Mouse (Mus musculus) forebrain, embryonic 11.5 days (tissue): ENCODE data around the gene Irs1. TPM values are rescaled to one million over a fixed set of nuclear protein-coding genes. Genes with fewer than 3 reads are reported as not detected.

ENCODE experiments used
- ATAC-seq: fragments of 200-750 bp; cut with Nextera tagmentation; replicated peaks from 2 replicates; pipeline ENCODE4 v1.8.0; 2017; ENCODE audit warnings: moderate TSS enrichment; ENCODE audit not compliant: low FRiP score
- DNase-seq: peaks from one replicate; pipeline ENCODE4 v3.0.0-alpha.2; 2017; ENCODE audit warnings: low spot score
- H3K27ac ChIP-seq: fragments of 300-500 bp; sonication (generic); 2 replicates; pipeline ENCODE4 v1.5.1; 2014; ENCODE audit warnings: low read depth, low read length
- H3K27me3 ChIP-seq: fragments of 300-500 bp; sonication (generic); 2 replicates; pipeline ENCODE4 v1.6.1; 2014; ENCODE audit warnings: mild to moderate bottlenecking, low read length, mixed read lengths; ENCODE audit not compliant: control insufficient read depth, insufficient read depth
- H3K36me3 ChIP-seq: fragments of 300-500 bp; sonication (generic); 2 replicates; pipeline ENCODE4 v1.6.1; 2014; ENCODE audit warnings: mild to moderate bottlenecking, low read length, moderate library complexity, mixed read lengths; ENCODE audit not compliant: control insufficient read depth, insufficient read depth
- H3K4me1 ChIP-seq: fragments of 300-500 bp; sonication (generic); replicated peaks from 2 replicates; pipeline ENCODE4 v1.6.1; 2014; ENCODE audit warnings: low read length, mixed read lengths; ENCODE audit not compliant: control insufficient read depth, insufficient read depth
- H3K4me2 ChIP-seq: fragments of 300-500 bp; sonication (generic); 2 replicates; pipeline ENCODE4 v1.6.1; 2014; ENCODE audit warnings: low read depth, mild to moderate bottlenecking, low read length, moderate library complexity, mixed read lengths; ENCODE audit not compliant: severe bottlenecking
- H3K4me3 ChIP-seq: fragments of 300-500 bp; sonication (generic); 2 replicates; pipeline ENCODE4 v1.5.1; 2014; ENCODE audit warnings: low read depth, low read length
- H3K9ac ChIP-seq: fragments of 300-500 bp; sonication (generic); 2 replicates; pipeline ENCODE4 v1.6.1; 2014; ENCODE audit warnings: low read length
- H3K9me3 ChIP-seq: fragments of 300-500 bp; sonication (generic); 2 replicates; pipeline ENCODE4 v1.6.1; 2016; ENCODE audit warnings: low read length, mixed read lengths; ENCODE audit not compliant: control insufficient read depth
- WGBS: fragments of 180-500 bp; shearing (Covaris S2); extraction: QIAGEN DNeasy Blood & Tissue Kit; methylation state at CpG from one replicate; pipeline ENCODE4 v1.1.7; 2014; 5-methylcytosine and 5-hydroxymethylcytosine counted together
- polyA plus RNA-seq: library from polyadenylated mRNA; unstranded; fragments of >200 nt; fragmentation: Nextera tagmentation; extraction: Ambion mirVana; gene quantifications from 2 replicates; pipeline ENCODE4 v1.2.1, GENCODE M21; 2014

The Irs1 gene
- polyA plus RNA-seq, 1 experiment from 2014 or later, result 17.5 TPM

DNA sequence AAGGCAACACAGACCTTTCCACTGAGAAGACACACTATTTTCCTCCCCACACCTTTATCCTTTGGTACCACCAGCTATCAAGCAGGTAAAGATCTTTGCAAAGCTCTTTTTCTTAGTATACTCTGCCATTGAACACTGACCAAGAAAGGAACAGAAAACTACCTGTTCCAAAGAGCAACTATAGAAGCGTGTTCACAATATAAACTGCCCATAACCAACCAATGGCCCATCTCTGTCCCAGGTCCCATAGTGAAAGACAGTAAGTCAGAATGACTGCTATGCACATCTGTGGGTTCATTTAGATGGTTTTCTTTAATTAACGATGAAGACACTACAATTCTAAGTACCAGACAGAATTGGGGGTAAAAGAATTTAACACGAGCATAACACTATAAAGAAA lies 58.4 kb downstream of the Irs1 start, which contains the start of gene Gm9747:
TSS of gene Gm9747 (plus strand) at position 301 of the 400 bp plus-strand sequence.
- no peak for DNase-seq
- H3K9me3 ChIP-seq, result no peaks in the 10 kb centered on the region
- H3K4me2 ChIP-seq, result no peak within 1 kb of the TSS
- WGBS, result 97% methylated on average over 3 of the region's 3 CpGs
- ATAC-seq, result no peak
- no peak within 1 kb of the TSS for H3K27ac ChIP-seq
- H3K27me3 ChIP-seq, result no peaks in the 10 kb centered on the region
- H3K36me3 ChIP-seq, result peaks cover 4% of the 10 kb centered on the region; the same call in 1 of the 2 replicates
- no peaks in the 10 kb centered on the region for H3K4me1 ChIP-seq
- H3K9ac ChIP-seq, result no peak within 1 kb of the TSS
- H3K4me3 ChIP-seq, result no peak within 1 kb of the TSS

DNA sequence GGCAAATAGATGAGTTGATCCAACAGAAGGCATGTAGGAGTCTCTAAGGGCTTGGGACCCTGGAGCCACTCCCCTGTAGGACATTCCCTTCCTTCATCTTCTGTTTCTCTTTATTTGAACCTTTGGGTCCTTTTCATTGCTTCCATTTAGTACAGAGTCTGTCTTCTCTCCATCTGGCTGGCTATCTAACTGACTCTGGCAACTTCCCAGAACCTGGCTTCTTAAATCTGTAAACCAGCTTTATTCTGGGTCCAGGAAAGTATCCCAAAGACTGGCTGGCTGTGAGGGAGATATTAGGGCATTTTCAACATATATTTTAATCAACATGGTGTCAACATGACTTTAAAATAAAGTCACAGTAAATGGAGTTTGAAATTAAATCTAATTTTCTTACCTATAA lies 62.4 kb downstream of the Irs1 start:
- ATAC-seq (no peak), DNase-seq (no peak)
- H3K9ac ChIP-seq, result no peak overlapping the region
- H3K9me3 ChIP-seq, result no peaks in the 10 kb centered on the region
- no peak overlapping the region for H3K27ac ChIP-seq
- no peaks in the 10 kb centered on the region for H3K4me1 ChIP-seq
- H3K36me3 ChIP-seq, result no peaks in the 10 kb centered on the region
- no peak overlapping the region for H3K4me3 ChIP-seq
- H3K27me3 ChIP-seq, result no peaks in the 10 kb centered on the region
- H3K4me2 ChIP-seq, result no peak overlapping the region

DNA sequence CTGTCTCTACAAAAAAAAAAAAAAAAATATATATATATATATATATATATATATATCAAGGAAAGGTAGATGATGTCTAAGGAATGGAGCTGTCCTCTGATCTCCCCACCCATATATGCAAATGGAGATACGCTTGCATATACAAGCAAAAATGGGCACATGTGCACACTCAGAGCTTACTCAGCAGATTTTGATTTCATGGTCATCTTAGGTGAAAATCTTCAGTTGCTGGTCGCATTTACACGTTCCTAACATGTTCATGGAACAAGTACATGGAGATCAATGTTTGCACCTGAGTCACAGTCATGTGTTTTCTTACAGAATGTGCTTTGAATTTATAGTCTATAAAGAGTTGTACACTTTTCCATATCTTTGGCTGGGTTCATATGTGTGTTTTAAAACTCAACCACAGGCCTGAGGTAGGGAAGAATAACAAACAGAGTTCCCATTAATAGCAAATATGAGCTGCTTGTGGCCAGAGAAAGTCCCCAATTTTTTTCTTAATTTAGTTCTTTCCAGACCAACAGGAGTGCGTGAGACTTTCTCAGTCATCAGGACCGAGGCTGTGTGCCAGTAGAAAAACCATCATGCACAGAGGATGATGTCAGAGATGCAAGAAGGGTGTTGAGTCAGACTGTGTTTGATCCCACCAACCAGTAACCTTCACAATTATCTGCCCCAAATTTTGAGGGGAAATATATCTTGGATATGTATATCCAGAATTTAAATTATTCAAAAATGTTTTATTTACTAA lies 68.0 kb downstream of the Irs1 start:
- Histone ChIP-seq H3K9me3 (no peaks in the 10 kb centered on the region), H3K4me1 (no peaks in the 10 kb centered on the region), H3K27ac (no peak overlapping the region), H3K4me2 (no peak overlapping the region), H3K27me3 (no peaks in the 10 kb centered on the region), H3K9ac (no peak overlapping the region), H3K4me3 (no peak overlapping the region), H3K36me3 (no peaks in the 10 kb centered on the region)
- DNase-seq (no peak), ATAC-seq (no peak)
- WGBS, result 92% methylated on average over 5 of the region's 5 CpGs

DNA sequence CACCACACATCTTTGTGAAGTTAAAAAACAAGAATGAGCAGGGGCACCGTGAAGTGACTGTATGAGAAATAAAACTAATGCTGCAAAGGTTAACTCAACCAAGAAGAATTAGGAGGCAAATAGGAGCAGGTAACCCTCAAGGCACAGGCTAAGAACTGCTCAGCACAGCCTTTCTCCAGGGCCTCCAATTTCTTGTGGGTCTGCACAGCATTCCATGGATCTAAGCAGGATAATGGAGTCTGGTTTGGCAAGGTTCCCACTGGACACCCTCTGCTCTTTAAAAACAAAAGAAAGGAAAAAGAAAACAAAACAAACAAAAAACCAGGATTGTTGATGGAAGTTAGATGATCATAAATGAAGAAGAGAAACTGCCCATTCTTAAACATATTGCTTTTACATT lies 69.8 kb downstream of the Irs1 start:
- no peak for DNase-seq
- Histone ChIP-seq H3K27ac (no peak overlapping the region), H3K4me3 (no peak overlapping the region), H3K27me3 (no peaks in the 10 kb centered on the region), H3K9ac (no peak overlapping the region), H3K4me2 (no peak overlapping the region), H3K9me3 (no peaks in the 10 kb centered on the region), H3K4me1 (no peaks in the 10 kb centered on the region), H3K36me3 (no peaks in the 10 kb centered on the region)
- 72% methylated on average over 1 of the region's 1 CpGs for WGBS
- ATAC-seq, result no peak

DNA sequence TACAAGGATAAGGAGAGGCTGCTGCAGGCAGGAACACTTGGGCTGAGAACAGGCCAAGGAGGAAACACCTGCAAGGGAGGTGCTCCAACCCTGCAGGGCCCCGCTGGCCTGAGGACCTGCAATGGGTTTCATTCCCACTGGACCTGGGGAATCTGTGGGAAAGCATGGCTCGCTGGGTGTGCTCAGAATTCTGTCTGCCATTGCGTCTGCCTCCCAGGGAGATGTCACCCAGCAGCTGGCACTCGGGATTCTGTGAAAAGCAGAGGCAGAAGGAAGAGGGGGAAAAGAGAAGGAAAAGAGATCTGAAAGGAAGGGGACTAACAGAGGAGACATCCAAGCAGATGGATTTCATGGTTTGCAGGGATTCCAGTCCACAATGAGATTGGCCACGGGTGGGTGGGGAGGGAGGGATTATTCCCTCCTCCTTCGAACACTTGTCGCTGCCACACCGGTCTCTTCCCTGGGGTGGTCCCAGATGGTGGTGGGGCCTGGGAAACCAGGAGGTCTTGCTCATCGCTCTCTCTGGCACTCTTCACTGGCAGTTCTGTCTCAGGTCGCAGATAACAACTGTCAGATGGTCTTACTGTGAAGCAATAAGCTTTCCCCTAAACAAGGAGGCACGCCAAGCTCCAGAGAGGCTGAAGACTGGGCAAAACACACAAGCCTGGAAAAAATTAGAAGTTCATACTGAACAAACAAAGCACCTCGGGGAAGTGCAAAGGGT lies 70.4 kb downstream of the Irs1 start:
- ATAC-seq, result no peak
- no peaks in the 10 kb centered on the region for H3K27me3 ChIP-seq
- no peak overlapping the region for H3K4me2 ChIP-seq
- no peaks in the 10 kb centered on the region for H3K4me1 ChIP-seq
- 66% methylated on average over 12 of the region's 12 CpGs for WGBS
- no peak overlapping the region for H3K9ac ChIP-seq
- H3K4me3 ChIP-seq, result no peak overlapping the region
- DNase-seq, result no peak
- no peaks in the 10 kb centered on the region for H3K36me3 ChIP-seq
- no peaks in the 10 kb centered on the region for H3K9me3 ChIP-seq
- no peak overlapping the region for H3K27ac ChIP-seq

DNA sequence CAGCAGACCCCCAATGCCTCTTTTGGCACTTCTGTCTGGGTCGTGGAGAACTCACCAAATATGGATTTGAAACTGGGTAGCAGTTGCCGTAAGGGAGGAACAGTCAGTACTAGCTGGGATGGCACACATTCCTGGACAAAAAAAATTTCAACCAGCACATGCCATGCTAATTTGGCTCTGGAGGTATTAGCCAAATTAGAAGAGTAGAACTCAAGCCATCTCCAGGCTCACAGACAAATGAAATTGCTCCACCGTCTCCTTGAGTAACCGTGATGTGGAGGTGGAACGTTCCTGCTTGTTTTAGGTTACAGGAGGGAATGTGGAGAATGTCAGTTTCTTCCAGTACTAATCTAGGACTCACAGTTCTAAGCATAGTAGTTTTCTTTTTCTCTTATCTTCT lies 83.7 kb downstream of the Irs1 start:
- H3K27me3 ChIP-seq, result no peaks in the 10 kb centered on the region

DNA sequence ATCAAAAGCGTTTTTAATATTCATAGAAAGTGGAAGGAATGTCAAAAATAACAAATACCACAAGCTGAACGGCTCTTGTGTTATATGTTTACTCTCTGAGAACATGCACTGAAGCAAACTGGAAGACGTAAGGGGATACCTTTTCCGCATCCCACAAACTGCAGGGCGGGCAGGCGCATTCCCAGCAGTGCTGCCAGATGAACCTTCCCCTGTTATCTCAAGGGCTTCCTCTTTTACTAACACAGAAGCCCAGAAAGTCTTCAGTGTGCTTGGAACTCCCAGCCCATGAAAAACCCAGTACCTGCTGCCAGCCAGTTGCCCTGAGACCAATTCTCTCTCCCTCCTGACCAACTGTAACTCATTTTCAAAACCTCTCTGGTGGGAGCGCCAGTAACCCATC lies 90.6 kb downstream of the Irs1 start:
- H3K4me3 ChIP-seq, result no peak overlapping the region

More for the DNA sequence above, 83.7 kb downstream of the Irs1 start:
- H3K4me2 ChIP-seq, result no peak overlapping the region
- 89% methylated on average over 5 of the region's 5 CpGs for WGBS
- H3K9ac ChIP-seq, result no peak overlapping the region
- no peak overlapping the region for H3K4me3 ChIP-seq
- DNase-seq, result no peak
- no peak for ATAC-seq
- no peaks in the 10 kb centered on the region for H3K4me1 ChIP-seq
- no peak overlapping the region for H3K27ac ChIP-seq
- H3K36me3 ChIP-seq, result no peaks in the 10 kb centered on the region
- no peaks in the 10 kb centered on the region for H3K9me3 ChIP-seq

DNA sequence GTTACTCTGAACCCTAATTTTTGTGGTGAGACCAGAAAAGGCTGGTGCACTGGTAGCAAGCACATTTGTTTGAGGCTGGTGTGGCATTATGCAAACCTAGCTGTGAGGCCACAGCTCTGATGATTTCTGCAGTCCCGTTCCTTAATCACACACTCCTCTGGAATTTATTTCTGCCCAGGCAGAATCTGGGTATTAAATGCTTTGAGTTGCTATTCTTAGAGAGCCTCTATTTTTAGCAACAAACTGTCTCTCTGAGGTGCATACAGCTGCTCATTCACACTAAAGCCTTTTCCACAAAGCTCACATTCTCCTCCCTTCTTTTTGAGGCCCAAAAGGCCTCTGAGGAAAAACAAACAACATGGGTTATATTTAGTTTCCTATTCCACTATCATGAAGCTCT lies 91.3 kb downstream of the Irs1 start:
- DNase-seq (no peak), ATAC-seq (no peak)
- H3K4me1 ChIP-seq, result no peaks in the 10 kb centered on the region
- WGBS, result 32% methylated on average over 1 of the region's 1 CpGs
- H3K27ac ChIP-seq, result no peak overlapping the region
- no peak overlapping the region for H3K4me2 ChIP-seq
- no peaks in the 10 kb centered on the region for H3K27me3 ChIP-seq
- no peaks in the 10 kb centered on the region for H3K9me3 ChIP-seq
- H3K9ac ChIP-seq, result no peak overlapping the region
- no peaks in the 10 kb centered on the region for H3K36me3 ChIP-seq
- H3K4me3 ChIP-seq, result no peak overlapping the region

More for the DNA sequence above, 90.6 kb downstream of the Irs1 start:
- H3K27ac ChIP-seq, result no peak overlapping the region
- H3K27me3 ChIP-seq, result no peaks in the 10 kb centered on the region
- no peaks in the 10 kb centered on the region for H3K36me3 ChIP-seq
- 85% methylated on average over 7 of the region's 7 CpGs for WGBS
- H3K9ac ChIP-seq, result no peak overlapping the region
- ATAC-seq (no peak), DNase-seq (no peak)
- no peaks in the 10 kb centered on the region for H3K4me1 ChIP-seq
- no peaks in the 10 kb centered on the region for H3K9me3 ChIP-seq
- no peak overlapping the region for H3K4me2 ChIP-seq

DNA sequence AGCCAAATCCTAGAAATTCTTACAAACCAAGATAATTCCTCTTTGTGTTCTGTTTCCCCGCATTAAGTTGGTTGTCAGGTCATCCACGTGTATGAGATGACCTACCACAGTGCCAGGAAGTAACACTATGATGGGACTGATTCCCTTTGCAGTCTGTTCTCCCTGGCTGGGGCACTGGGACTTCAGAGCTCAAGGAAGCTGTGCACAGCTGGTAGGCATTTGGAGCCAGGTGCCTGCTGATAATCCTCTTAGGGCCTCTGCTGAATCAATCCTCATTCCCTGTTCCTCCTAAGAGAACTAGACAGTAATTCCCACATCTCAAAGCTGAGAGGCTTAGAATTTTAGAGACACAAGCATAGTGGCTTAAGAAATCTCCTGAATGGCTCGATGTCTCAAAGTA lies 99.6 kb downstream of the Irs1 start:
- Histone ChIP-seq H3K4me3 (no peak overlapping the region), H3K9me3 (no peaks in the 10 kb centered on the region), H3K36me3 (no peaks in the 10 kb centered on the region), H3K27me3 (no peaks in the 10 kb centered on the region), H3K27ac (no peak overlapping the region), H3K4me1 (no peaks in the 10 kb centered on the region), H3K4me2 (no peak overlapping the region), H3K9ac (no peak overlapping the region)
- DNase-seq (no peak), ATAC-seq (no peak)
- 19% methylated on average over 3 of the region's 3 CpGs for WGBS
